Mouse (Mus musculus): ENCODE measurements around the gene Igfbp7.

The Igfbp7 gene

DNA sequence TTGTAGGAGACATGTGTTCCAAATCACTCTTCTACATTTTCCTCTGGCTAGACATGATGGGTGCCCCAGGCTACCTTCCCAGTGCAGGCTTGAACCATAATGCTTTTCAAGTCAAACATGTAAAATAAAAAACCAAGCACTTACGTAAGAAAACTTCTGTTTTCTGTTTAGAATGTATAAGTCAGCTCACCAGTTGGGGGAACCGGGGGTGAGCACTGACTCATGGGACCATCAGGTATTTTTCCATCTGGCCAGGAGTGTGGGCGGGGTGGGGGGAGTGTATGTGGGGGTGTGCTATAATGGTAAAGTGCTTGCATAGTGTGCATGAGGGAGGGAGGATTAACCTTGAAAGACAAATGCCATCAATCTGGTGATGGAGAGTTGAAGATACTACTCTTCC lies 29.8 kb downstream of the Igfbp7 start:
- DNase-seq: peak; percentile 13

DNA sequence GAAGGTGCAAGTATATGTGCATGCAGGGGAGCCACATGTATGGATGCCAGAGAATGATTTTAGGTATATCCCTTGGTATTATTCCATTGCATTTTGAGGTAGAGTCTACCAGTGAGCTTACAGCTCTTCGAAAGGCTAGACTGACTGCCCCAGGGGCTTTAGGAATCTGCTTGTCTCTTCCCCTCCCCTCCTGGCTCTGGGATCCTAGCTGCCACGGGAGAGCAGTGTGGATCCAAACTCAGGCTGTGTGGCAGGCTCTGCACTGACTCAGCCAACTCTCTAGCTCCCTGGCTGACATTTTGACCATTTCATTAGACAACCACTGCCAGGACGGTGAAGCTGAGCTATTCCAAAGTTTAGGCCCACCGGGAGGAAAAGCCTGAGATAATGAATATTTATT lies 32.3 kb downstream of the Igfbp7 start:
- peak; percentile 41 for DNase-seq

DNA sequence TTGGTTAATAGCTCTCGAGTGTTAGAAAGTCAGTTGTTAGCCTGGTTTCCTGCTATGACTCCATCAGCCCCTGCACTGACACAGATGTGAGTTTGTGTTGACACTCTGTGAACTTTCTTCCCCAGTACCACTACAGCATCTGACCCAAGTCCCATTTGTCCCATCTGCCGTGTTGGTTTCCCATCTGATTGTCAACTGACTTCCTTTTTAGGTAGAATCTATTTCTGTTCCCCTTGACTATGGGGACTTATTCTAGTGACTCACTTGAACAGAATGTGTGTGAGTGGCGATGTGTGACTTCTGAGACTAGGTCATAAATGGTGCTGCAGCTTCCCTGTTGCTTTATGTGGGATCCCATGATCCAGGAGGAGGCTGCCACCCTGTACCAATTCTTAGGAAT lies 32.9 kb downstream of the Igfbp7 start:
- DNase-seq: peak; percentile 20

DNA sequence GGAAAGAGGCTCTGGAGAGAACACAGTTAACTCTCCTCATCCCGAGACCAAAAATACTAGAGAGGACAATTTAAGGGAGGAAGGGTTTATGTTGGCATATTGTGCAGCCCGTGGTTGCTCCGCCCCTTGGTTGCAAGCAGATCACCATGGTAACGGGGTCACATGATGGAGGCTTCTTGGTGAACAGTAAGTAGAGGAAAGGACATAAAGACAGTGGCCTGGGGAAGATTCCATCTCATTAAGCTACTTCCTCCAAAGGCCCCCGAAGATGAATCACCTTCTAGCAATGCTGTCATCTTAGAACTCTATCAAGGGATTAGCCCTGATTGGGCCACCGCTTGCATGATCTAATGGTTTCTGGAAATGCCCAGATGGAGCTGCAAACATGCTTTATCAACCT lies 35.1 kb downstream of the Igfbp7 start:
- DNase-seq: peak; percentile 76

DNA sequence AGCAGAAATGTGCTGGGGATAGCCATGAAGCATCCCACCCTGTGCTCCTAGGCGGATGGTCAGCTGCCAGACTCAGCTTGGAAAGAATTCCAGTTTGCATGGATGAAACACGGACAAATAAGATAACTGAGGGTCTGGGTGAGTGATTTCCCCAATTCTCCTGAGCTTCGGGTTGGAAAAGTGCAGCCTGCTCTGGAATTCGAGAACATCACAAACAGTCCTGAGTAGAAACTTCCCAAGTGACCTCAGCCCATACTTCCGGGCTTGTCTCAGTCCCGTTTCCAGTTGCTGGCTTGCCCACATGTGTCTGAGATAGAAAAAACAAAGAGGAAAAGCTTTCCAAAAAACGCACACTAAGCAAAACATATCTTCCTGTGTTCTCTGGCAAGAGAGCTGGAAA lies 35.6 kb downstream of the Igfbp7 start:
- peak; percentile 39 for DNase-seq

DNA sequence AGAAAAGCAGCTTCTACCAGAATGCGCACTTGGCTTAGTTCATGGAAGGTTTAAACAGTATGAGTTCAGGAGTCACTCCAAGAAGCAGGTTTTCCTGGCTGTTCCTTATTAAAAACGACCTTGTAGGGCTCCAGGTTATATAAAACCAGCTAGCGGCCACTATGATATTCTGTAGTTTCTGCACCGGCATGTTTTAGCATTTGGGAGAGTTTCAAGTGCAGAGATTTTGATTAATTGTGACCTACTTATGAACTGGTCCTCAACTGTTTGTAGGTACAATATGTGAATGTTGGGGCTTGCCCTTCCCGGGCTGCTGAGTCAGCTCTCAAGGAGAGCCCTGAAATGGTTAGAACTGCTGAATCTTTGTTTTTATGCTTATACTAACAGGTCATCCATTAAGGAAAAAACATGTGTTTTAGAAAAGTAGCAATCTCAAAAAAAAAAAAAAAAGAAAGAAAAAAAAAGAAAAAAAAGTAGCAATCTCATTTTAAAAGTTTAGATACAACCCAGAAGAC lies 37.4 kb downstream of the Igfbp7 start:
- peak; percentile 15 for DNase-seq

DNA sequence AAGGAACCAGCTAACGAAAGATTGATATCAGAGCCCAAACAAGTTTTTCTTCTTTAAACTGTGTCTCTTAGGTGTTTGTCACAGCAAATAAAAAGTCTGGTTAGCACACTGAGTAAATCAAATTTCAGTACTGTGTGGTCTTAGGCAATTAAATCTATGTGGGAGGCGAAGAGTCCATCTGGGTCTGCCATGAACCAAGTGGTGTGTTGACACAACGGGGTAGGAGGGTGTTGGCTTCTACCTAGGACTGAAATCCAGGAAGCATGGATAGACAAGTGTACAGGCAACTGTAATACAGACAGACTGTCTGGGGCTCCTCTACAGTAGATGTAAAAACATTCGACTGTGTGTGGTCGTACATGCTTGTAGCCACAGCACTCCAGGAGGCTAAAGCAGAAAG lies 38.4 kb downstream of the Igfbp7 start:
- DNase-seq: peak; percentile 31

DNA sequence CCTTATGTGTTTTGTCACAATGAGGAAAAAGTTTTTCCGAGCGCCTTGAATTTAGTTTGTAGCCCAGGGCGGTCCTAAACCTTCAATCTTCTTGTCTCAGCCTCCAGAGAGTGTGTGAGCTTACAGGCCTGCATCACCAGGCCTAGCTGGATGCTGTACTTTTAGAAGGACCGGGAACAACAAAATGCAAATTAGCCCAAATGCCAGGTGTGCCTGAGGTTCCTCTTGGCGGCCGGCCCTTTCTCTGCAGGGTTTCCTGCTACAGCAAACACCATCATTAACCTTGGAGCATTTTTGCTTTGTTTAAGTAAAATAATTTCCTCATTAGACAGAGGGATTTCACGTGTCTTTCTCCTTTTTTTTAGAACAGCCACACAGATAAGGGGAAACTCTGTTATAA lies 39.6 kb downstream of the Igfbp7 start:
- peak; percentile 53 for DNase-seq

DNA sequence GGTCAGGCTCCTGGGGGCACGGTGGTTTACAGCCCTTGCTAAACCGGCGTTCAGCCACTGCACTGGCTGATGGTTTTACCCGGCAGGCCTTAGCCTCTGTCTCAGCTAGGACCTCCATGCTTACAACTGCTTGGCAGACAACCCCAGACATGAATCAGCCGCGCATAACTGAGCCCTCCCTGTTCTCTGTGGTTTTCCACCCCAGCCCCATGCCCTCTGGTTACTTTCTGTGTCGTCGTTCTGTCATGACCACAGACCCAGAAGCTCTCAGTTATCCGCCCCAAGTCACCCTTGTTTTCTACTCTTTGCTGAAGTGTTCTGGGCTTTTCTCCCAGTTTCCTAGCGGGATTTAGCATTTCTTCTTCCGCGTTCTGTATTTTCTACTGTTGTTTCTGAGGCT lies 40.2 kb downstream of the Igfbp7 start:
- DNase-seq: peak; percentile 69

DNA sequence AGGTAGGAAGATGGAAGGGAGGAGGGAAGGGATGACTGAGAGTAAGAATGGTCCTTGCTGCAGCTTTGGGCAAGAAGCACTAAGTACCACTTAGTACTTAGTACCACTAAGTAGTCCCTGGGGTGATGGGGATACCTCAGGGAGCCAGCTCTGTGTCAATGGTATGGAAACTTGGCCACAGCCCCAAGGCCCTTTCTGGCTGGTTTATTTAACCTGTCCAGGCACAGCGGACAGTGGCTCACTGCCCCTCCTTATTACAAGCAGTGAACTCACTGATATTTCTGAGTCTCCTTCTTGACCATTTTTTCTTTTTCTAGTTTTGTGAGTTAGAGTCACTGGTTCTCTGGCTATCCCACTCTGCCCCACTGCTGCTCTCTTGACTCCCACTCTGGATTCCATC lies 40.7 kb downstream of the Igfbp7 start:
- peak; percentile 21 for DNase-seq

DNA sequence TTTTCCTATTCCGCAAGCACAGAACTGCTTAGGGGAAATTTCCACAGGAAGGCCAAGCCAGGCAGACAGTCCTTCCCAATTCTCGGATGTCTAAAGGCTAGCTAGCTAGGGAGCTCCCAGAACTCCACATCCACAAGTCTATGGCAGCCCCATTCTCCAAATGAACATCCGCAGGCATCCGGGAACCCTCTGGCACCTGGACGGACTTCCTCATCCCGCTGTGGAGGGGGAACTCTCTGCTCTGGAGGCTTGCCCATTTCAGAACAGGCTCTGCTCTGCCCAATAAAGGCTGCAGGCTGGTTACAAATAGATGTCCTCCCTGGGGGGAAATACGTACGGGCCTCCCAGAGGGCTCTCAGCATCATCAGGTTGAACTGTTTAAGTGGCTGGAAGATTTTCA lies 41.5 kb downstream of the Igfbp7 start:
- DNase-seq: peak; percentile 62

DNA sequence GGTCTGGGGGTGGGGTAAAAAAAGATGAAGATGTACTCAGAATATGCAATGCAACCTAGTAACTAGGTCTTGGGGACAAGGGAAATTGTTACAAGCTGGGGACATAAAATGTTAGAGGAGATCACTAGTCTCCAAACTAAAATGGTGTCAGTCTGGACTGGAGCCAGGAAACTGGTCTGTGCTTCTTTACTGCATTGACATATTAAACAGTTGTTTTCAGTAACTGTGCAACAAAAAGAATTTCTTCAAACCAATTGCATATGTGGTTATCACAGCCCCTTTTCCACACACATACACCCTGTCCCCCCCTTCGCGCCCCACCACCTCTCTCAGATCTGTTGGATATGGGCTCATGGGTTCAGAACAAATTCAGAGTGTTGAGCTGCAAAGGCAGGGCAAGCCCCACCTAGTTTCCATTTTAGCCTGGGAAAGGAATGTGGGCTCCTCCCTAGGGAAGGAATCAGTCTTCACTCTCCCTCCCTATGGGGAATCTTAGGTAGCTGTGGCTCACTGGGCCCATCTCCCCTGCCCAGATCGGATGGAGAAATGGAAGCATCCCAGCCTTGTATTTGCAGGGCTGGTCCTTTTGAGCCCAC lies 43.3 kb downstream of the Igfbp7 start:
- peak; percentile 53 for DNase-seq

DNA sequence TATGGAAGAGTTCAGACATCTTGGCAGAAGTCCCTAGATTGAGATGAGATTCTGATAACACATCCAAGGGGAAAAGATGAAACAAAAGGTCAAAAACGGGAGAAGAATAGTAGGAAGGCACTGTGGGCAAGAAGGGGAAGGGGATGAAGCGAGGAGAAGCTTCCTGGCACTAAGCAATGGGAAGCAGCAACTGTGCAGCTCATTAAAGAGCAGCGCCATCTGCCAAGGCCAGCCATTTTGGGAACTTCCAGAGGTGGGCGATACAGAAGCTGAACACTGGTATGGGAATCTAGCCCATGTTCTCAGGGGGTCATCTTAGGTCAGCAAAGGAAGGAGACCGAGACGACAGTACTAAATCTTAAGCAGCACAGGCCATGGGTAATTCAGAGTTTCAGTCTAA lies 44.2 kb downstream of the Igfbp7 start:
- peak; percentile 43 for DNase-seq

DNA sequence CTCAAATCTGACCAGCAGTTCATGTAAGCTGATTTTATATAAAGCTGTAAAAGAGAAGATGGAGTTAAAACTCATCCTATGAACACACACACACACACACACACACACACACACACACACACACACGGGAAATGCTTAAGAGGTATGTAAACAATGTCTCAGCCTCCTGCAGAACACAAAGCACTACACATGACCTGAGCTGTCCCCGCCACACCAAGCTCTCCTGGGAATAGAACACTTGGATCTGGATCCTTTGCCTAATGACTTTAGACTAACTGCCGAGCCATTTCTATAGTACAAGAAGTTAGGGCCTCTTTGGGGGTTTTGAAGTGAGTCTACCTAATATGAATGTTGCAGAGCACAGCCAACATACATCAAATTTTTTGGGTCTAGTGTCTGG lies 45.7 kb downstream of the Igfbp7 start:
- peak; percentile 25 for DNase-seq

DNA sequence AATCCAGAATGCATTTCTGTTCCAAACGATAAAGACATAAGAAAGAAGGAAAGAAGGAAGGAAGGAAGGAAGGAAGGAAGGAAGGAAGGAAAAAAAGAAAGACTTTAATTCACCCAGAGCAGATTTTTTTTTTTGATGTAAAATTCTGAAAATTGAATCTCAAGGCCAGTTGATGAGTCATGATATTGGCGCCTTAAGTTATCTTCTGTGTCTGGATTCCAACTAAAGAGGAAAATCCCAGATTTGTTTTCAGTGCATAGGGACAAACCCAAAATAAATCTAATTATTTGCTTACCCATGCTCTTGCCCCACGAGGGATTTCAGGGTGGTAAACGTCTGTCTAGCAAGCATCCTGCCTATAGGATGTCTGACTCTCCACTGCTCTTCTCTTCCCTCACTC lies 46.8 kb downstream of the Igfbp7 start:
- DNase-seq: no peak

DNA sequence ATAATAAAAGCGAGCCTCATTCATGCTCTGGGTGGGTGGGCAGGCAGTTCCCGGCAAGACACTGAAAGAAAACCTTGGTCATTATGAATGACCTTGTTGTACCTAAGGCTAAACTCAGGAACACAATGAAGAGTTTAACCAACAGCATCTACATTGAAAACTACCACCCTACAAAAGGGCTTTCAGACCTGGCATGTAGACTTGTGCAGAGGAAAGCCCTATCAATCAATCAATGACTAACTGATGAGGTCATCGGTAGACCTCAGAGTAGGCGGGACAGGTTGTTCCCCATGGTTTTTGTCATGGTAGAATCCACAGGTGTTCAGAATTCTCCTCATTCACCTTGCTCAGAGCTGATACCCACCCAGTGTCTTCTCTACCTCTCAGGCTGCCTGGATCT lies 47.9 kb downstream of the Igfbp7 start:
- DNase-seq: peak; percentile 15

DNA sequence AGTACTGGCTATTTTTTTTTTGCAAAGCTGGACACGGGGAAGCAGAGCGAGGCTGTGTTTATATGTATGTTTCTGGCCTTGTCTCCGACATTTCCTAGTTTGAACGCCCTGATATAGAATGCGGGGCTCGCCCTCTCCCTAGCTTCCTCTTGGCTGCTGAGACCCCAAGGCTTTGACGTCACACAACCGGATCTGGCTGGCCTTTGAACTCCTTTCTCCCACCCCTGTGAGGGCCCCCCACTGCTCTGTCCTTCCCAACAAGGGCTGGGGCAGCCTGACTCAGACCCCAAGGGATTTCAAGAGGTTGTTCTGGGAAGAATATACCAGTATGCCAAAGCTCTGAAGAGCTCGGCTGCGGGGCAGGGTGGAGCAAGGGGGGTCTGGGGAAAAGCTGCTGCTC lies 49.5 kb downstream of the Igfbp7 start:
- peak; percentile 82 for DNase-seq

DNA sequence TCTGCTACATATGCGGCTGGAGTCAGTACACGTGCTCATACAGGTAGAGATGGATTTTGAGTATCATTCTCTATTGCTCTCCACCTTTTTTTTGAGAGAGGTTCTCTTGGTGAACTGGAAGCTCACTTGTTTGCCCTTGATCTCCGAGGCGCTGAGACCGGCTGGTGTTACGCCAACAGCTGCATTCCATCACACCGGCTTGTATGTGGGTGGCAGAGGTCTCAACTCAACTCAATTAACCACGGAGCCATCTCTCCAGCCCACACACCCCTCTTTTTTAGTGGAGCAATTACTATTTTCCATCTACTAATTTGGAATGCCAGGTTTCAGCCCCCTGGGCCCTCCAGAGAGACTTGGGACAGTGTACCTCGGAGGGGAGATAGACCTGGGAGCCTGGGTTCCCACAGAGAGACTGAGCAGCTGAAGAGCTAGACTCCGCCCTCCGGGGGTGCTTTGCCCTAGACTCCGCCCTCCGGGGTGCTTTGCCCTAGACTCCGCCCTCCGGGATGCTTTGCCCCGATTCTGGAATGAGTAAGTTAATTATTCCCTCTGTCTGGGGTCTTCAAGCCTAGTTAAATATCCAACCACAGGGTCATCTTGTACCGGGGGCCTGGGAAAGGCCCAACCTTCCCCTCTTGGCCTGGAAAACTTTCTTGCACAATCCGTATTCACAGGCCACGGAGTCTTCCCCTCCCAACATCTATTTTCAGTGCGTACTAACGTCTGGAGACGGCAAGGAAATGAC lies 50.3 kb downstream of the Igfbp7 start:
- DNase-seq: peak; percentile 88

DNA sequence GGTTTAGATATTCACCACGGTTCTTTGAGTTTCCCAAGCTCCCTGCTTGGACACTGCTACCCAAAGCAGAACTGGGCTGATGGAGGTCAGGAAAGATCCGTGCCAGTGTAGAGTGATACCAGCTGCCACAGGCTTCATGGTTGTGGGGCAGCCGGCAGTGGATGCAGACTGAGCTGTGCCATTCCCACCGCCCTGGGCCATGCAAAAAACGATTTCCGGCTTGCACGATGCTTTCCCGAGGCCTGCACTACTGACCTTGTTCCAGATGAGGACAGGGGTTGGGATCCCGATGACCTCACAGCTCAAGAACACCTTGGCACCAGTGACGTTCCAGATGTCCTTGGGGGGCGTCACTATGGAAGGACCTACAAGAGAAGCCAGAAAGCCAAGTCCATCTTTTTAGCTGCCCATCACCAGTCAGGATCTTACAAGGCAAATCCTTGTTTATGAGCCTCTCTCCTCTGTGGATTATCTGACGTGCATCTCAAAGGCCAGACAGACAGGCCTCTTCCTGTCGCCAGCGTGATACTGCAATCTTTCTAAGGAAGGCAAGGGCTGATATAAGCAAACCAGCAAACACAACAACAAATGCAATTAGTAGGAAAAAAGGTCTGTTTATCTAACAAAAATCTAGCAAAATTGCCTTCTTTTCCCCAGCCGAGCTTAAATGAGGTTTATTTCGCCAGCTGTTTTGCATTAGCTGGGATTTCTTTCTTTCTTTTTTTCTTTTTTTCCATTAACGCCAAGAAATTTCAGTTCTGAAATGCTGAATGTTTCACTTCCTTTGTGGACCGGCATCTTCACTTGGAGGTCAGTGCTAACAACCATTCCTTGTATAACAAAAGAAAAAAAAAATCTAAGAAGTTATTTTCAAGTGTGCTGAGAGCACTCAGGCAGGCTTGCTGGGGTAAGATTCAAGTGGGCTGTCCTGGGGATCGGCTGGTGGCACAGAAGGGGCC lies 52.3 kb downstream of the Igfbp7 start:
- DNase-seq: peak; percentile 45

DNA sequence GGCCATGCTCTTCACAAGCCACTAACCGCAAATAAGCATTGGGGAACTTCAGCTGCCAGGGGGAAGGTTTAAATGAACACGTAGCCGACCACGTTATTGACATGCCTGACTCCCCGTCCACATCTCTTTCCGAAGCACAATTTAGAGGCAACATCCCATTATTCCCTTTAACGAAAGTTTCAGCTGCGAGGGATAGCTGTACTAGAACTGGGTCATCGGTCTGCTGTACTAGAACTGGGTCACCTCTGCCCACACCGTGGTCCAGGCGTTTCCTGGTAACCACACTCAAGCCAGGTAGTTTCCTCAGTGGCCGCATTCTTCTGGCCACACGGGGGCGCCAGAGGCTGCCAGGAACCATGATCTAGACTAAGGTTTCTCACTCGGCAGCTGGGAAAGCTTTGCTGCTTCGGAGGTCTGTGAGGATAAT lies 53.5 kb downstream of the Igfbp7 start:
- DNase-seq: peak; percentile 94

DNA sequence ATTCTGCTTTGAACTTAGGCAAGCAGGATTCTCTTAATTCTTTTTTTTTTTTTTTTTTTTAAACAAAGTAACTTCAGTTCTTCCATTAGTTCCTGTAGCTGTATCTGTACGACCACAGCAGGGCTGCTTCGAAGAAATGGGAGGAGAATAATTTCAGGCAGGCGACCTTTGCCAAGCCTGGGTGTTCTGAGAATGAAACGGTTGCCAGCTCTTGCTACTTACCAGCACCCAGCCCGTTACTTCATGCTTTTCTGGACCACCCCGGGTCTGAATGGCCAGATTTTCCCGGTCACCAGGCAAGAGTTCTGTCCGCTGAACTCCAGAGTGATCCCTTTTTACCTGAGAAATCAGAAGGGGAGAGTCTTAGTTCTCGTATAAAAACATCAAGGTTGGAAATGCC lies 56.1 kb downstream of the Igfbp7 start:
- DNase-seq: peak; percentile 42

DNA sequence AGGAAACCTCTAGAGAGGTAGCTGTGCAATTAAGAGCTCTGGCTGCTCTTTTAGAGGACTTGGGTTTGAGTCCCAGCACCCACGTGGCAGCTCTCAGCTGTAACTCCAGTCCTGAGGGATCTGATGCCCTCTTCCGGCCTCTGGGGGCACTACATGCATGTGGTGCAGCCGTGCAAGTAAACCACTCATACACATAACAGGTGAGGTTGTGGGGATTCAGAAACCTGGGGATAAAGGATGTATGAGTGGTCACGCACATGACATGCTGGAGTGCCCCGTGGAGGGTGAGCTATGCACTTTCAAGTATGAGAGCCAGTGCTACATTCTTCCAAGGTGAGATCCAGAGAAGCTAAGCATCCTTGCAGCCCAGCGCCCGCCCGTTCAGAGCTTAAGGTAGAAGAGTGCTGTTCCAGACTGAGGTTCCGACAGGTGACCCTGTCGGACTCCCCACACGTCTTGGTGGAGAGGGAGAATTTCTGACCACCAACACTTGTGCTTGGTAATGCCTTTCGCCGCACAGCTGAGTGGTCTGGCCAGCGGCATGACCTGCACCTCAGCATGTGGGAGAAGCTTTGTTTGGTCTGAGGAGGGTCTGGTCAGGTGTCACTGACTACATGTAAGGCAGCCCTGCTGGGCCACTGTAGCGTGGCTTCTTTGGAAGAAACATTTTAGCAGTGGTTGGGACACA lies 57.7 kb downstream of the Igfbp7 start:
- peak; percentile 28 for DNase-seq

DNA sequence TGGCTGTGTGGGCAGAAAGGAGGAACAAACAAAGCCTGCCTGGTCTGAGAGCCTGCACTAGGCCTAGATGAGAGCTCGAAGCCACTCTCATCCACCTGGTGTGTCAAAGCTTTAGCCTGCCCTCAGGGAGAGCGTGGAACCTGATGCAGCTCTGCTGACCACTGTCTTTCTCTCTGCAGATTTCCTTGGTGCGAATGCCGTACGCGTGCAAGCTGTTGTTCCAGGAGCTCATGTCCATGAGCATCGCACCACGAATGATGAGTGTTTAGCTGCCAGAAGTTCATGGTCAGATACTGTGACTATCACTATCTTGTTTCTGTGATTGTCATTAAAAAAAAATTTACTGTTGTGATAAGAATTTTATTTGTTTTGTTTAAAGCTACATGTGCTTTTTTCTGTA lies 58.9 kb downstream of the Igfbp7 start:
- DNase-seq: peak; percentile 13

Data from kidney, postnatal 10 days (tissue).